Mouse (Mus musculus) midbrain, embryonic 11.5 days (tissue): Measurements from ENCODE around the gene Ubap2. TPM values are rescaled to one million over a fixed set of nuclear protein-coding genes. Genes with fewer than 3 reads are reported as not detected.

ENCODE experiments used
- ATAC-seq: fragments of 200-750 bp; cut with Nextera tagmentation; 2 replicates; pipeline ENCODE4 v1.8.0; 2017; ENCODE audit warnings: moderate TSS enrichment, moderate library complexity; ENCODE audit not compliant: low FRiP score
- DNase-seq: peaks from one replicate; pipeline ENCODE4 v3.0.0; 2015; ENCODE audit warnings: low spot score; ENCODE audit errors: missing footprints
- H3K27ac ChIP-seq: fragments of 300-500 bp; sonication (generic); 2 replicates; pipeline ENCODE4 v1.5.1; 2014; ENCODE audit warnings: low read depth, low read length
- H3K27me3 ChIP-seq: fragments of 300-500 bp; sonication (generic); 2 replicates; pipeline ENCODE4 v1.6.1; 2014; ENCODE audit warnings: mild to moderate bottlenecking, low read length, moderate library complexity, mixed read lengths; ENCODE audit not compliant: control insufficient read depth, insufficient read depth
- H3K36me3 ChIP-seq: fragments of 300-500 bp; sonication (generic); 2 replicates; pipeline ENCODE4 v1.6.1; 2014; ENCODE audit warnings: mild to moderate bottlenecking, low read length, moderate library complexity, mixed read lengths; ENCODE audit not compliant: control insufficient read depth, insufficient read depth
- H3K4me1 ChIP-seq: fragments of 300-500 bp; sonication (generic); 2 replicates; pipeline ENCODE4 v1.6.1; 2014; ENCODE audit warnings: low read length; ENCODE audit not compliant: control insufficient read depth, insufficient read depth
- H3K4me2 ChIP-seq: fragments of 300-500 bp; sonication (generic); 2 replicates; pipeline ENCODE4 v1.6.1; 2014; ENCODE audit warnings: mild to moderate bottlenecking, moderate library complexity
- H3K4me3 ChIP-seq: fragments of 300-500 bp; sonication (generic); 2 replicates; pipeline ENCODE4 v1.5.1; 2014; ENCODE audit warnings: low read depth, low read length
- H3K9ac ChIP-seq: fragments of 300-500 bp; sonication (generic); 2 replicates; pipeline ENCODE4 v1.6.1; 2014; ENCODE audit warnings: low read length
- H3K9me3 ChIP-seq: fragments of 300-500 bp; sonication (generic); 2 replicates; pipeline ENCODE4 v1.6.1; 2016; ENCODE audit warnings: low read length; ENCODE audit not compliant: control insufficient read depth
- WGBS: fragments of 180-500 bp; shearing (Covaris S2); extraction: QIAGEN DNeasy Blood & Tissue Kit; methylation state at CpG from one replicate; pipeline ENCODE4 v1.1.7; 2014; 5-methylcytosine and 5-hydroxymethylcytosine counted together
- polyA plus RNA-seq: library from polyadenylated mRNA; unstranded; fragments of >200 nt; fragmentation: Nextera tagmentation; extraction: Ambion mirVana; gene quantifications from 2 replicates; pipeline ENCODE4 v1.2.1, GENCODE M21; 2014

The Ubap2 gene
- polyA plus RNA-seq, 1 experiment from 2014 or later, result 67.0 TPM

GRCm38 (mm10) chr4:41240916-41241315 is 34.0 kb downstream of the Ubap2 start:
- H3K9ac ChIP-seq, result no peak overlapping the region
- no peak overlapping the region for H3K4me2 ChIP-seq
- H3K4me3 ChIP-seq, result no peak overlapping the region
- ATAC-seq (no peak), DNase-seq (no peak)
- H3K27ac ChIP-seq, result no peak overlapping the region
- H3K9me3 ChIP-seq, result no peaks in the 10 kb centered on the region
- H3K36me3 ChIP-seq, result peaks cover 6% of the 10 kb centered on the region; the same call in 1 of the 2 replicates
- no peaks in the 10 kb centered on the region for H3K4me1 ChIP-seq
- 83% methylated on average over 3 of the region's 3 CpGs for WGBS
- H3K27me3 ChIP-seq, result no peaks in the 10 kb centered on the region

- WGBS, result 89% methylated on average over 5 of the region's 5 CpGs
- H3K27ac ChIP-seq, result no peak overlapping the region
- H3K4me2 ChIP-seq, result no peak overlapping the region
- H3K36me3 ChIP-seq, result peaks cover 2% of the 10 kb centered on the region; the same call in 1 of the 2 replicates
- no peaks in the 10 kb centered on the region for H3K9me3 ChIP-seq
- no peak for ATAC-seq
- no peak overlapping the region for H3K9ac ChIP-seq
- no peaks in the 10 kb centered on the region for H3K27me3 ChIP-seq
- no peak overlapping the region for H3K4me3 ChIP-seq
- no peaks in the 10 kb centered on the region for H3K4me1 ChIP-seq
- no peak for DNase-seq
These were observed 39.3 kb downstream of the Ubap2 start for GRCm38 (mm10) chr4:41235621-41236020.

GRCm38 (mm10) chr4:41226351-41226750 is 48.6 kb downstream of the Ubap2 start:
- no peak for ATAC-seq
- 91% methylated on average over 3 of the region's 3 CpGs for WGBS
- peaks cover 17% of the 10 kb centered on the region; the same call in 1 of the 2 replicates for H3K36me3 ChIP-seq

GRCm38 (mm10) chr4:41225412-41225811 is 49.5 kb downstream of the Ubap2 start:
- no peaks in the 10 kb centered on the region for H3K4me1 ChIP-seq
- no peak overlapping the region for H3K4me2 ChIP-seq
- no peak overlapping the region for H3K9ac ChIP-seq
- WGBS, result 91% methylated on average over 1 of the region's 1 CpGs
- H3K9me3 ChIP-seq, result no peaks in the 10 kb centered on the region
- H3K4me3 ChIP-seq, result no peak overlapping the region
- no peaks in the 10 kb centered on the region for H3K27me3 ChIP-seq
- DNase-seq (no peak), ATAC-seq (no peak)
- H3K27ac ChIP-seq, result no peak overlapping the region
- H3K36me3 ChIP-seq, result peaks cover 19% of the 10 kb centered on the region; the same call in 1 of the 2 replicates

More at GRCm38 (mm10) chr4:41226351-41226750, 48.6 kb downstream of the Ubap2 start:
- no peak for DNase-seq
- Histone ChIP-seq H3K4me3 (no peak overlapping the region), H3K27me3 (no peaks in the 10 kb centered on the region), H3K4me1 (no peaks in the 10 kb centered on the region), H3K9ac (no peak overlapping the region), H3K4me2 (no peak overlapping the region), H3K9me3 (no peaks in the 10 kb centered on the region), H3K27ac (no peak overlapping the region)

GRCm38 (mm10) chr4:41208050-41208449 is 66.9 kb downstream of the Ubap2 start:
- no peak overlapping the region for H3K4me2 ChIP-seq
- WGBS, result 98% methylated on average over 4 of the region's 4 CpGs
- H3K27ac ChIP-seq, result no peak overlapping the region
- no peaks in the 10 kb centered on the region for H3K9me3 ChIP-seq
- no peak overlapping the region for H3K4me3 ChIP-seq
- H3K36me3 ChIP-seq, result peaks cover 40% of the 10 kb centered on the region
- ATAC-seq (no peak), DNase-seq (no peak)
- no peaks in the 10 kb centered on the region for H3K4me1 ChIP-seq
- no peaks in the 10 kb centered on the region for H3K27me3 ChIP-seq
- no peak overlapping the region for H3K9ac ChIP-seq

- ATAC-seq, result no peak
- Histone ChIP-seq H3K27ac (no peak overlapping the region), H3K4me1 (no peaks in the 10 kb centered on the region), H3K4me2 (no peak overlapping the region), H3K36me3 (peaks cover 48% of the 10 kb centered on the region), H3K27me3 (no peaks in the 10 kb centered on the region), H3K4me3 (no peak overlapping the region), H3K9ac (no peak overlapping the region), H3K9me3 (no peaks in the 10 kb centered on the region)
- 92% methylated on average over 8 of the region's 8 CpGs for WGBS
- DNase-seq, result no peak
These were observed 69.2 kb downstream of the Ubap2 start for GRCm38 (mm10) chr4:41205751-41206150.

GRCm38 (mm10) chr4:41202135-41202534 is 72.8 kb downstream of the Ubap2 start:
- Histone ChIP-seq H3K4me1 (no peaks in the 10 kb centered on the region), H3K4me3 (no peak overlapping the region), H3K27ac (no peak overlapping the region), H3K27me3 (no peaks in the 10 kb centered on the region), H3K9me3 (no peaks in the 10 kb centered on the region), H3K9ac (no peak overlapping the region), H3K4me2 (no peak overlapping the region), H3K36me3 (peaks cover 53% of the 10 kb centered on the region)
- no peak for ATAC-seq
- WGBS, result 94% methylated on average over 8 of the region's 8 CpGs
- no peak for DNase-seq

- peaks cover 56% of the 10 kb centered on the region for H3K36me3 ChIP-seq
- no peaks in the 10 kb centered on the region for H3K4me1 ChIP-seq
- H3K27me3 ChIP-seq, result no peaks in the 10 kb centered on the region
- no peak overlapping the region for H3K9ac ChIP-seq
- no peak overlapping the region for H3K4me2 ChIP-seq
- no peaks in the 10 kb centered on the region for H3K9me3 ChIP-seq
- 85% methylated on average over 3 of the region's 3 CpGs for WGBS
- DNase-seq (no peak), ATAC-seq (no peak)
- H3K27ac ChIP-seq, result no peak overlapping the region
- no peak overlapping the region for H3K4me3 ChIP-seq
These were observed 77.9 kb downstream of the Ubap2 start for GRCm38 (mm10) chr4:41196861-41197610.

GRCm38 (mm10) chr4:41195328-41195727 is 79.6 kb downstream of the Ubap2 start:
- no peak overlapping the region for H3K4me2 ChIP-seq
- H3K27ac ChIP-seq, result no peak overlapping the region
- H3K36me3 ChIP-seq, result peaks cover 50% of the 10 kb centered on the region
- H3K4me3 ChIP-seq, result no peak overlapping the region
- ATAC-seq (no peak), DNase-seq (no peak)
- WGBS, result 92% methylated on average over 15 of the region's 15 CpGs
- H3K9me3 ChIP-seq, result no peaks in the 10 kb centered on the region
- H3K27me3 ChIP-seq, result no peaks in the 10 kb centered on the region
- no peak overlapping the region for H3K9ac ChIP-seq
- no peaks in the 10 kb centered on the region for H3K4me1 ChIP-seq
